Mouse (Mus musculus) C2C12 (cell line): Measurements from ENCODE around the gene Lrrd1.
"Not testable (repeated sequence)": the region's sequence is repeated elsewhere in the genome, so short reads cannot be mapped to it uniquely, and the experiment has no call there.

ENCODE experiments used
- CTCF ChIP-seq: IDR thresholded peaks from one replicate; pipeline ENCODE4 v1.5.1; 2011; ENCODE audit not compliant: control insufficient read depth, insufficient read depth, insufficient read length
- FOSL1 ChIP-seq: IDR thresholded peaks from one replicate; pipeline ENCODE4 v1.8.0; 2011; ENCODE audit warnings: mild to moderate bottlenecking, low read length; ENCODE audit not compliant: poor library complexity, insufficient read depth, severe bottlenecking
- MAX ChIP-seq: IDR thresholded peaks from one replicate; pipeline ENCODE4 v1.6.1; 2011; ENCODE audit warnings: mild to moderate bottlenecking, control low read depth
- MYOD1 ChIP-seq: IDR thresholded peaks from one replicate; pipeline ENCODE4 v1.6.1; 2011; ENCODE audit warnings: low read depth; ENCODE audit not compliant: control insufficient read depth, insufficient read length
- MYOG ChIP-seq: IDR thresholded peaks from one replicate; pipeline ENCODE4 v1.6.1; 2011; ENCODE audit not compliant: control insufficient read depth, insufficient read length; ENCODE audit errors: extremely low read depth
- USF1 ChIP-seq: IDR thresholded peaks from one replicate; pipeline ENCODE4 v1.6.1; 2011; ENCODE audit warnings: low read depth, mild to moderate bottlenecking, control low read depth, moderate library complexity

DNA sequence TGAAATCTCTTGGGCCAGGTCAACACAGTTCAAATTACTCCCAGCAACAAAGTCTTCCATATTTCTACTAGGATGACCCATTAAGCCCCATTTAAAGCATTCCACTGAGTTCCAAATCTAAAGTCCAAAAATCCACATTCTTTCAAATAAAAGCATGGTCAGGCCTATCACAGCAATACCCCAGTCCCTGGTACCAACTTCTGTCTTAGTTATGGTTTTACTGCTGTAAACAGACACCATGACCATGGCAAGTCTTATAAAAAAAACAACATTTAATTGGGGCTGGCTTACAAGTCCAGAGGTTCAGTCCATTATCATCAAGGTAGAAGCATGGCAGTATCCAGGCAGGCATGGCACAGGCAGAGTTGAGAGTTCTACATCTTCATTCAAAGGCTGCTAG, 46.3 kb upstream of the Lrrd1 start:
- TF ChIP-seq CTCF, MYOD1, MAX, MYOG, FOSL1, USF1: not testable (repeated sequence)
